Mouse (Mus musculus): ENCODE measurements at regions not wholly inside any gene's neighbourhood (a gene's known extent, or its start where the extent isn't known, plus 50 kb on each side); places are given as distances from the start of the nearest gene placed in this dataset.
A peak's percentile ranks its signal among the peaks of the same experiment; 100 is the strongest.

GRCm38 (mm10) chr17:52448701-52449100, 153.8 kb upstream of the Kcnh8 start:
- no peak for DNase-seq

GRCm38 (mm10) chr17:52459303-52459996, 143.1 kb upstream of the Kcnh8 start:
- no peak for DNase-seq

- no peak for DNase-seq
Observed at GRCm38 (mm10) chr17:52459997-52460387, 142.5 kb upstream of the Kcnh8 start.

- DNase-seq, result no peak
Observed at GRCm38 (mm10) chr17:52461264-52461663, 141.2 kb upstream of the Kcnh8 start.

- DNase-seq, result peak; percentile 3
Observed at GRCm38 (mm10) chr17:52461709-52462141, 140.8 kb upstream of the Kcnh8 start.

- DNase-seq, result no peak
Observed at GRCm38 (mm10) chr17:52462361-52462760, 140.1 kb upstream of the Kcnh8 start.

GRCm38 (mm10) chr17:52468464-52468863, 134.0 kb upstream of the Kcnh8 start:
- DNase-seq, result no peak

GRCm38 (mm10) chr17:52479327-52480086, 123.0 kb upstream of the Kcnh8 start:
- no peak for DNase-seq

- DNase-seq, result no peak
Observed at GRCm38 (mm10) chr17:52480087-52480638, 122.3 kb upstream of the Kcnh8 start.

GRCm38 (mm10) chr17:52506760-52507159, 95.7 kb upstream of the Kcnh8 start:
- no peak for DNase-seq

GRCm38 (mm10) chr17:52530260-52530659, 72.2 kb upstream of the Kcnh8 start:
- no peak for DNase-seq

Measured in liver (tissue).